Mouse (Mus musculus) lung, adult 2 months (tissue): ENCODE measurements around the gene BC117090. TPM values are rescaled to one million over a fixed set of nuclear protein-coding genes. Genes with fewer than 3 reads are reported as not detected.
"Not testable (repeated sequence)": the region's sequence is repeated elsewhere in the genome, so short reads cannot be mapped to it uniquely, and the experiment has no call there.

Experiments
- DNase-seq: peaks from one replicate; pipeline ENCODE4 v3.0.0; 2022
- H3K4me1 ChIP-seq: fragments of 200-500 bp; 2 replicates; pipeline ENCODE4 v1.6.1; 2011; ENCODE audit warnings: low read length; ENCODE audit not compliant: control insufficient read depth, insufficient read depth
- H3K4me3 ChIP-seq: fragments of 200-500 bp; replicated peaks from 2 replicates; pipeline ENCODE3; 2011; ENCODE audit warnings: low read depth, mild to moderate bottlenecking, control low read depth, low read length; ENCODE audit errors: extremely low read depth
- CTCF ChIP-seq: fragments of 200-500 bp; IDR thresholded peaks from 2 replicates; pipeline ENCODE4 v1.5.1; 2011; ENCODE audit warnings: mild to moderate bottlenecking, low read length, control low read depth; ENCODE audit not compliant: insufficient read depth
- POLR2A ChIP-seq: fragments of 200-500 bp; IDR thresholded peaks from 2 replicates; pipeline ENCODE4 v1.6.1; 2011; ENCODE audit warnings: low read depth, mild to moderate bottlenecking, control low read depth, low read length, borderline replicate concordance; ENCODE audit errors: extremely low read depth
- WGBS: fragments of 180-500 bp; shearing (Covaris S2); methylation state at CpG from one replicate; pipeline ENCODE4 v1.1.7; 2018; 5-methylcytosine and 5-hydroxymethylcytosine counted together
- polyA plus RNA-seq: library from polyadenylated mRNA; depleted of rRNA; stranded (reverse); fragments of >200 nt; gene quantifications from 2 replicates; pipeline ENCODE4 v1.2.3, GENCODE M21; 2012; rRNA removed

Gene BC117090
- not detected in 2 replicates for polyA plus RNA-seq

DNA sequence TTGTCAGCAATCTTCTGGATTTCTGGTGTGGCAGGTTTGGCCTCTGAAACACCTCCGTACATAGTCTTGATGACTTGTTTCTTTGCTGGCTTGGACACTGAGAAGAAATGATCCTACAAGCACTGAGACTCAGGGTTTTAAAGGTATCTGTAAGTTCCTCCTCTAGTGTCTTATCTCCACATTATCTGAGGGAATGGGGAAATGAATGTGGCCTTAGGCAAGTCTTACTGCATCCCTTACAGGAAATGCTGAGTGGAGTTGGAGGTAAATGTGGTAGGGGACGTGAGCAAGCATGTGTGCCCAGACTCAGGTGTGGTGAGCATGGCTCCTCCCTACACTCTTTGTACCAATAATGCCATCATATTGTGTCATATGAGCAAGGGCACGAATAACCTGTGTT, at the start of gene BC117090:
Gene BC117090, minus strand, starts transcription at position 101 of the 400 bp plus-strand sequence.
- H3K4me1 ChIP-seq = no peaks in the 10 kb centered on the region
- 58% methylated on average over 3 of the region's 3 CpGs for WGBS
- TF ChIP-seq POLR2A (no peak), CTCF (no peak)
- no peak for DNase-seq
- no peak within 1 kb of the TSS for H3K4me3 ChIP-seq

DNA sequence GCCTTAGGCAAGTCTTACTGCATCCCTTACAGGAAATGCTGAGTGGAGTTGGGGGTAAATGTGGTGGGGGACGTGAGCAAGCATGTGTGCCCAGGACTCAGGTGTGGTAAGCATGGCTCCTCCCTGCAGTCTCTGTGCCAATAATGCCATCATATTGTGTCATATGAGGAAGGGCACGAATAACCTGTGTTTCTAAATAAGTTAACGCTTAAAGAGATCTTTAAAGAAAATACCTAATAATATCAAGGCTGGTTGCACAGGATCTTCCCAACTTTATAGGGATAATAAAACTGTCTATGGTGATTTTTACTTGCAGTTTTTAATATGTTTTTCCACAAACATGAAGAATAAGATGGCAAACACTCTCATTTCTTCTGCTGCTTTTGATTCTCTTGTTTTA, 33.5 kb upstream of the BC117090 start, which contains the start of gene BC100530:
Gene BC100530, minus strand, starts transcription at position 101 of the 400 bp plus-strand sequence.
- DNase-seq, H3K4me3 ChIP-seq, H3K4me1 ChIP-seq: not testable (repeated sequence)
- WGBS = 74% methylated on average over 3 of the region's 3 CpGs

DNA sequence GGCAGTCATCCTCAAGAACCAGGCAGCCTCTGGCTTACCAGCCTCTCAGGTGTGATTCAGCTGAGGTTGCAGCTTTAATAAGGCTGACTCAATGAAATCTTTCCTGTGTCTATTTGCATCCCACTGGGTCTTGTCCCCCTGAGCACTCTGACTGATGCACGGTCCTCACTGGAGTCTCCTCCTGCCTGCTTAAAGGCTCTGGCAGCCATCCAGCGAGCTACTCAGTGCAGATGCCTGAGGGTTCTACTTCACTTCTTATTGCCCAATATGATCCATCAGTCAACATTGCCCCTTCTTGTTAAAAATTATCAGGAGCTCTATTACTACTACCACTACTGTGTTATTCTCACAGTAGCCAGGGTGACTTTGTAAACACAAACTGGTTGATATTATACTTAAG, 3.0 kb upstream of the BC117090 start:
- 42% methylated on average over 2 of the region's 2 CpGs for WGBS
- H3K4me1 ChIP-seq = no peaks in the 10 kb centered on the region
- TF ChIP-seq CTCF = no peak
- no peak for TF ChIP-seq POLR2A

DNA sequence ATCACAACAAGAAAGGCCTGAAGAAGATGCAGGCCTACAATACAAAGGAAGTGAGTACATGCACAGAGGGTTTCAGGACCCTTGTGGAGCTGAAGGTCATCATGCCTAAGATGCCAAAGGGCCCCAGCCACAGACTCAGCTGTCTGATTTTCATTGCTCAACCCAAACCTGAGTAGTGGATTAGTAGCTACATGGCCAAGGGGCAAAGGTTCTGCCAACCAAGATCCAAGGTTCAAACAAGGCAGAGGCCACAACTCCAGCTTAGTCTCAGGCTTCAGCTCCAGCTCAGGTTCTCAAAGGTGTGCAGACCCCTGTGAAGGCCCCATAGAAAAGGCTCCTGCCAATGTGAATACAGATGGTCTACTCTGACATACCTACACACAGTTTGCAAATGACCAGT, 14.8 kb downstream of the BC117090 start:
- Histone ChIP-seq H3K4me1 (no peaks in the 10 kb centered on the region), H3K4me3 (no peak overlapping the region)
- no peak for DNase-seq
- TF ChIP-seq POLR2A (no peak), CTCF (no peak)

More for the DNA sequence above, 3.0 kb upstream of the BC117090 start:
- H3K4me3 ChIP-seq = no peak overlapping the region
- no peak for DNase-seq

DNA sequence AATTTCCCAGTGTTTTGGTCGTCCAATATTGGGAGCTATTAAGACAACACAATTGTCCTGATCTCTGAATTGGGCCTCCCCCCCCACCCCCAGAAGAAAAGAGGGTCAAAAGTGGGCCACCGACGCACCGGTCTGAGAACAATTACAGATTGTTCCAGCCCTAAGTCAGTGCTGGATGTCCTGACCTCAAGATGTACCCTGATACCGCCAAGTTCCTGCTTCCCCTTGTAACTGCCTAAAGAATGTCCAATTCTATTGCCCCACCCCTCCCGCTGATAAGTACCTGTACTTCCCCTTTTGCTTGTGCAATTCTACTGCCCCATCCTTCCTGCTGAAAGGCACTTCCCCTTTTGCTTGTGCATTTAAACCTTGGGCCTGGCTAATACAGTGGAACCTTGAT, 18.0 kb downstream of the BC117090 start:
- not testable (repeated sequence) for H3K4me3 ChIP-seq, DNase-seq, H3K4me1 ChIP-seq
- WGBS = 69% methylated on average over 6 of the region's 6 CpGs

DNA sequence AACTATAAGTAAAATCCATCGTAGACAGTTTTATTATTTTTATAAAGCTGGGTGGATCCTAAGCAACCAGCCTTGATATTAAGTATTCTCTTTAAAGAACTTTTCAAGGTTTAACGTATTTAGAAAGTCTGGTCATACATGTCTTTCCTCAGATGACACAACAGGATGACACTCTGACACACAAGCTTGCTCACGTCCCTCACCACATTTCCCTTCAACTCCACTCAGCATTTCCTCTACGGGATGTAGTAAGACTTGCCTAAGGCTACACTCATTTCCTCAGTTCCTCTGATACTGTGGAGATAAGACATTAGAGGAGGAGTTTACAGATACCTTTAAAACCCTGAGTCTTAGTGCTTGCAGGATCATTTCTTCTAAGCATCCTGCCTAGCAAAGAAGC, 26.5 kb downstream of the BC117090 start:
- DNase-seq = no peak
- WGBS = 57% methylated on average over 4 of the region's 4 CpGs
- TF ChIP-seq CTCF (no peak), POLR2A (no peak)
- Histone ChIP-seq H3K4me1 (no peaks in the 10 kb centered on the region), H3K4me3 (no peak overlapping the region)

DNA sequence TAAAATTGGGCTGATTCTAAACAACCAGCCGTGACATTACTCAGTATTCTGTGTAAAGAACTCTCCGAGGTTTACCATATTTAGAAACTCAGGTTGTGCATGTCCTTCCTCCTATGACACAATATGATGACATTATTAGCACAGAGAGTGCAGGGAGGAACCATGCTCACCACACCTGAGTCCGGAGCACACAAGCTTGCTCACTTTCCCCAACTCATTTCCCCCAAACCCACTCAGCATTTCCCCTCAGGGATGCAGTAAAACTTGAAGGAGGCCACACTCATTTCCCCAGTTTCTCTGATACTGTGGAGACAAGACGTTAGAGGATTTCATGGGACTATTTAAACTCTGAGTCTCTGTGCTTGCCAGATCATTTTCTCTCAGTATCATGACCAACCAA, 45.0 kb downstream of the BC117090 start:
- 68% methylated on average over 4 of the region's 4 CpGs for WGBS
- no peaks in the 10 kb centered on the region for H3K4me1 ChIP-seq
- TF ChIP-seq POLR2A (no peak), CTCF (no peak)
- no peak for DNase-seq
- H3K4me3 ChIP-seq = no peak overlapping the region

DNA sequence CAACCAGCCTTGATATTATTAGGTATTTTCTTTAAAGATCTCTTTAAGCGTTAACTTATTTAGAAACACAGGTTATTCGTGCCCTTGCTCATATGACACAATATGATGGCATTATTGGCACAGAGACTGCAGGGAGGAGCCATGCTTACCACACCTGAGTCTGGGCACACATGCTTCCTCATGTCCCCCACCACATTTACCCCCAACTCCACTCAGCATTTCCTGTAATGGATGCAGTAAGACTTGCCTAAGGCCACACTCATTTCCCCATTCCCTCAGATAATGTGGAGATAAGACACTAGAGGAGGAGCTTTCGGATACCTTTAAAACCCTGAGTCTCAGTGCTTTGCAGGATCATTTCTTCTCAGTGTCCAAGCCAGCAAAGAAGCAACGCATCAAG, 57.3 kb downstream of the BC117090 start, which contains the start of gene Stfa1:
Gene Stfa1, plus strand, starts transcription at position 156 of the 400 bp plus-strand sequence.
- not testable (repeated sequence) for DNase-seq, H3K4me1 ChIP-seq, H3K4me3 ChIP-seq
- 83% methylated on average over 4 of the region's 4 CpGs for WGBS

Other genes starting within 250 kb of the BC117090 start
- gene Csta1, start 203.1 kb downstream of the BC117090 start, polyA plus RNA-seq = 1.5 TPM in 1 of 2 replicates, not detected in the other
- gene Stfa2l1, start 177.5 kb downstream of the BC117090 start, polyA plus RNA-seq = 0.45 TPM in 1 of 2 replicates, not detected in the other
- gene Gm5483, start 150.1 kb downstream of the BC117090 start, polyA plus RNA-seq = not detected in 2 replicates
- not detected in 2 replicates for gene Gm5416, start 123.9 kb downstream of the BC117090 start, polyA plus RNA-seq
- gene 2010005H15Rik, start 112.9 kb downstream of the BC117090 start, polyA plus RNA-seq = 0.86 TPM in 1 of 2 replicates, not detected in the other
- gene Stfa1, start 57.4 kb downstream of the BC117090 start, polyA plus RNA-seq = not detected in 2 replicates
- gene BC100530, start 33.4 kb upstream of the BC117090 start, polyA plus RNA-seq = not detected in 2 replicates
- gene Stfa2, start 74.1 kb upstream of the BC117090 start, polyA plus RNA-seq = not detected in 2 replicates
- not detected in 2 replicates for gene Stfa3, start 121.1 kb upstream of the BC117090 start, polyA plus RNA-seq
- 0.06 and 0.07 TPM in 2 replicates for gene Casr, start 227.8 kb upstream of the BC117090 start, polyA plus RNA-seq